Mouse (Mus musculus): ENCODE results near the gene Drd3.

- no peak for TF ChIP-seq CTCF (IDR thresholded peaks at IDR 0.05; ENCODE audit: borderline replicate concordance, extremely low read depth, insufficient read depth, insufficient read length)
- no peak for TF ChIP-seq POLR2A (IDR thresholded peaks at IDR 0.05; ENCODE audit: borderline replicate concordance, extremely low read depth, insufficient read depth, insufficient read length, poor library complexity, severe bottlenecking)
Observed at GRCm38 (mm10) chr16:43799541-43799940, 45.7 kb downstream of the Drd3 start.

Data from brain, embryonic 14.5 days (tissue).